In genomic region chr2:26341510-26341981, GRCm38 (mm10) we compare ENCODE assay signal across 10 mouse cellular contexts. TPM values are rescaled to one million over a fixed set of nuclear protein-coding genes. Genes with fewer than 3 reads are reported as not detected.
DNase-seq lines count a peak whose midpoint lies in the region; ATAC-seq and TF ChIP-seq lines count a peak whose summit lies in the region.
"Had no signal": no experiment of that assay in that cellular context is flagged by ENCODE, and none has a peak within 500 bp of the region (broad histone marks: within the 10 kb centered on the region; RNA-seq: fewer than 3 reads in every experiment).

No protein-coding gene starts in this region.

- no peaks in the 10 kb centered on the region for H3K9me3 ChIP-seq in megakaryocyte, embryonic 14.5 days

- no peak for TF ChIP-seq CTCF in gastrocnemius, adult 2 months (IDR thresholded peaks at IDR 0.05)

- H3K27ac ChIP-seq in gastrocnemius, adult 2 months, result peak overlapping the region; percentile 66

- no peak for ATAC-seq in megakaryocyte, adult 5-6 weeks (ENCODE audit: poor library complexity, severe bottlenecking)
- ATAC-seq: activated CD4-positive, CD25-positive, alpha-beta regulatory T cell, adult 4 months had no signal

- no peak for DNase-seq in gastrocnemius, adult 2 months
- no peak for DNase-seq in gastrocnemius, postnatal 14 days
- peak; percentile 24 to 72 for DNase-seq in kidney, postnatal 25 days
- DNase-seq in right cerebral cortex, postnatal 25 days, result peak; percentile 57
- DNase-seq in urinary bladder, adult 18-20 months (ENCODE audit: low spot score in 2 of 2), result no peak
- no peak for DNase-seq in adrenal gland, postnatal 10 days
- DNase-seq: embryo, embryonic 11 days had no signal

- no peak overlapping the region for H3K4me3 ChIP-seq in gastrocnemius, adult 2 months
- peak overlapping the region; percentile 90 for H3K4me3 ChIP-seq in megakaryocyte, embryonic 14.5 days (replicated peaks)

- peaks cover 76% of the 10 kb centered on the region for H3K36me3 ChIP-seq in megakaryocyte, embryonic 14.5 days (replicated peaks; ENCODE audit: low read length)

- intact Hi-C loops in gastrocnemius, adult 2 months (cut with DNase I), result no loop called here
- intact Hi-C loops in gastrocnemius, postnatal 14 days (cut with DNase I; ENCODE audit: low total_unique reads), result no loop called here

- H3K4me1 ChIP-seq in megakaryocyte, embryonic 14.5 days, result peaks cover 80% of the 10 kb centered on the region

- no peaks in the 10 kb centered on the region for H3K27me3 ChIP-seq in megakaryocyte, embryonic 14.5 days (replicated peaks)

RNA-seq across cellular contexts. Expression of gene Dnlz, which starts 10.4 kb away (rescaled TPM):
- 10 to 100 TPM; 18.0 to 22.7 TPM for total RNA-seq in gastrocnemius, adult 2 months (2021)
- total RNA-seq in gastrocnemius, postnatal 14 days (2021), result 10 to 100 TPM; 17.0 to 17.6 TPM
- 34.4 and 35.3 TPM in 2 replicates for polyA plus RNA-seq in megakaryocyte, embryonic 14.5 days (2012; ENCODE audit: insufficient read depth, low replicate concordance)
- 4.4 and 5.8 TPM in 2 replicates for total RNA-seq in megakaryocyte, adult 5-6 weeks (2015)
- total RNA-seq in megakaryocyte, adult 5-6 weeks (2017), result 5.1 TPM in 2 replicates
- 10 to 100 TPM; 18.5 to 20.2 TPM for total RNA-seq in adrenal gland, postnatal 10 days (2021)

RNA-seq across cellular contexts. Expression of gene Card9, which starts 19.2 kb away (rescaled TPM):
- 1 to 10 TPM; 1.1 to 1.2 TPM for total RNA-seq in gastrocnemius, adult 2 months (2021)
- total RNA-seq in gastrocnemius, postnatal 14 days (2021), result 1 to 10 TPM in 1 of 2 experiments, under 1 TPM in 1; 0.71 to 1.1 TPM
- 29.8 and 81.2 TPM in 2 replicates for polyA plus RNA-seq in megakaryocyte, embryonic 14.5 days (2012; ENCODE audit: insufficient read depth, low replicate concordance)
- 42.6 and 45.3 TPM in 2 replicates for total RNA-seq in megakaryocyte, adult 5-6 weeks (2015)
- total RNA-seq in megakaryocyte, adult 5-6 weeks (2017), result 141 and 169 TPM in 2 replicates
- 1 to 10 TPM; 1.5 to 2.2 TPM for total RNA-seq in adrenal gland, postnatal 10 days (2021)

RNA-seq across cellular contexts. Expression of gene Gpsm1, which starts 26.2 kb away (rescaled TPM):
- 1 to 10 TPM; 2.3 to 2.6 TPM for total RNA-seq in gastrocnemius, adult 2 months (2021)
- 1 to 10 TPM; 6.4 to 7.4 TPM for total RNA-seq in gastrocnemius, postnatal 14 days (2021)
- polyA plus RNA-seq in megakaryocyte, embryonic 14.5 days (2012; ENCODE audit: insufficient read depth, low replicate concordance), result 39.8 and 114 TPM in 2 replicates
- total RNA-seq in megakaryocyte, adult 5-6 weeks (2015), result 1.9 and 2.4 TPM in 2 replicates
- total RNA-seq in megakaryocyte, adult 5-6 weeks (2017), result 2.2 and 4.0 TPM in 2 replicates
- total RNA-seq in adrenal gland, postnatal 10 days (2021), result 10 to 100 TPM; 15.7 to 19.3 TPM

RNA-seq across cellular contexts. Expression of gene Snapc4, which starts 38.9 kb away (rescaled TPM):
- total RNA-seq in gastrocnemius, adult 2 months (2021), result 1 to 10 TPM; 7.5 to 8.6 TPM
- 1 to 10 TPM; 6.2 to 7.2 TPM for total RNA-seq in gastrocnemius, postnatal 14 days (2021)
- polyA plus RNA-seq in megakaryocyte, embryonic 14.5 days (2012; ENCODE audit: insufficient read depth, low replicate concordance), result 15.8 and 18.0 TPM in 2 replicates
- 6.1 and 10.7 TPM in 2 replicates for total RNA-seq in megakaryocyte, adult 5-6 weeks (2015)
- total RNA-seq in megakaryocyte, adult 5-6 weeks (2017), result 12.2 and 13.3 TPM in 2 replicates
- total RNA-seq in adrenal gland, postnatal 10 days (2021), result 10 to 100 TPM; 19.6 to 33.0 TPM

RNA-seq across cellular contexts. Expression of gene Ccdc187, which starts 47.2 kb away (rescaled TPM):
- total RNA-seq in gastrocnemius, adult 2 months (2021), result not detected
- total RNA-seq in gastrocnemius, postnatal 14 days (2021), result under 1 TPM; 0.04 to 0.09 TPM
- not detected in 2 replicates for polyA plus RNA-seq in megakaryocyte, embryonic 14.5 days (2012; ENCODE audit: insufficient read depth, low replicate concordance)
- not detected in 2 replicates for total RNA-seq in megakaryocyte, adult 5-6 weeks (2015)
- not detected in 2 replicates for total RNA-seq in megakaryocyte, adult 5-6 weeks (2017)
- 1 to 10 TPM in 1 of 2 experiments, under 1 TPM in 1; 0.81 to 1.5 TPM for total RNA-seq in adrenal gland, postnatal 10 days (2021)
- polyA plus RNA-seq: activated CD4-positive, CD25-positive, alpha-beta regulatory T cell, adult 4 months had no signal

Comparison
In these comparisons a context has a peak if more than half of its experiments do, and no peak if none do; other contexts are left out.
1. DNase-seq: peak in kidney, postnatal 25 days (2 of 2) and right cerebral cortex, postnatal 25 days (single experiment); none in gastrocnemius, adult 2 months (single experiment), gastrocnemius, postnatal 14 days (single experiment), urinary bladder, adult 18-20 months (0 of 2) and adrenal gland, postnatal 10 days (single experiment).
2. RNA of gene Card9, which starts 19.2 kb away (total RNA-seq): 42.6 to 169 TPM in megakaryocyte, adult 5-6 weeks; 1.5 to 2.2 TPM in adrenal gland, postnatal 10 days, 1.1 to 1.2 TPM in gastrocnemius, adult 2 months and 0.71 to 1.1 TPM in gastrocnemius, postnatal 14 days; every median in the first group is over 10 times any median in the second.